Mouse (Mus musculus): ENCODE measurements around the gene Iqschfp.

GRCm38 (mm10) chr3:68638703-68639102, 746.7 kb downstream of the Iqschfp start:
- no peak for TF ChIP-seq CTCF (IDR thresholded peaks at IDR 0.05; ENCODE audit: extremely low read depth, insufficient read depth, low read length)
- no peak for TF ChIP-seq POLR2A (IDR thresholded peaks at IDR 0.05; ENCODE audit: extremely low read depth, insufficient read depth, low read length)

Measured in cortical plate, adult 2 months (tissue).